Mouse (Mus musculus): ENCODE results near the gene Nin. TPM values are rescaled to one million over a fixed set of nuclear protein-coding genes. Genes with fewer than 3 reads are reported as not detected.

Nin gene
- total RNA-seq, 2 experiments from 2014 or later: 61.9 to 79.5 TPM

- no peak for TF ChIP-seq CTCF (conservative IDR thresholded peaks at IDR 0.05)
- no peak for DNase-seq (ENCODE audit: low spot score in 2 of 2)
- no peak overlapping the region for H3K27ac ChIP-seq
Observed at GRCm38 (mm10) chr12:70097316-70097715, 16.2 kb downstream of the Nin start.

GRCm38 (mm10) chr12:70093266-70093893, 20.1 kb downstream of the Nin start:
- H3K4me3 ChIP-seq: no peak overlapping the region
- H3K27ac ChIP-seq: no peak overlapping the region
- TF ChIP-seq CTCF (conservative IDR thresholded peaks at IDR 0.05): no peak
- DNase-seq (ENCODE audit: low spot score in 2 of 2): no peak

More at GRCm38 (mm10) chr12:70097316-70097715, 16.2 kb downstream of the Nin start:
- H3K4me3 ChIP-seq: no peak overlapping the region

- Histone ChIP-seq H3K4me3 (no peak overlapping the region), H3K27ac (peak overlapping the region; percentile 43; the same call in 1 of the 2 replicates)
- no peak for DNase-seq (ENCODE audit: low spot score in 2 of 2)
- no peak for TF ChIP-seq CTCF (conservative IDR thresholded peaks at IDR 0.05)
Observed at GRCm38 (mm10) chr12:70088297-70088696, 25.2 kb downstream of the Nin start.

- no peak for TF ChIP-seq CTCF (conservative IDR thresholded peaks at IDR 0.05)
- no peak overlapping the region for H3K4me3 ChIP-seq
- no peak overlapping the region for H3K27ac ChIP-seq
- DNase-seq (ENCODE audit: low spot score in 2 of 2): no peak
Observed at GRCm38 (mm10) chr12:70085351-70085750, 28.2 kb downstream of the Nin start.

GRCm38 (mm10) chr12:70084198-70084597, 29.3 kb downstream of the Nin start:
- Histone ChIP-seq H3K4me3 (no peak overlapping the region), H3K27ac (no peak overlapping the region)
- DNase-seq (ENCODE audit: low spot score in 2 of 2): no peak
- TF ChIP-seq CTCF (conservative IDR thresholded peaks at IDR 0.05): no peak

- H3K4me3 ChIP-seq: no peak overlapping the region
- H3K27ac ChIP-seq: no peak overlapping the region
- no peak for DNase-seq (ENCODE audit: low spot score in 2 of 2)
- peak; percentile 53 for TF ChIP-seq CTCF (conservative IDR thresholded peaks at IDR 0.05)
Observed at GRCm38 (mm10) chr12:70083737-70084136, 29.8 kb downstream of the Nin start.

GRCm38 (mm10) chr12:70082935-70083532, 30.5 kb downstream of the Nin start:
- Histone ChIP-seq H3K27ac (no peak overlapping the region), H3K4me3 (no peak overlapping the region)
- DNase-seq (ENCODE audit: low spot score in 2 of 2): no peak
- TF ChIP-seq CTCF (conservative IDR thresholded peaks at IDR 0.05): no peak

- no peak for TF ChIP-seq CTCF (conservative IDR thresholded peaks at IDR 0.05)
Observed at GRCm38 (mm10) chr12:70082485-70082884, 31.0 kb downstream of the Nin start.

GRCm38 (mm10) chr12:70078471-70079025, 35.0 kb downstream of the Nin start:
- DNase-seq (ENCODE audit: low spot score in 2 of 2): no peak
- H3K27ac ChIP-seq: no peak overlapping the region
- no peak overlapping the region for H3K4me3 ChIP-seq
- TF ChIP-seq CTCF (conservative IDR thresholded peaks at IDR 0.05): no peak

More at GRCm38 (mm10) chr12:70082485-70082884, 31.0 kb downstream of the Nin start:
- H3K4me3 ChIP-seq: no peak overlapping the region
- no peak overlapping the region for H3K27ac ChIP-seq
- DNase-seq (ENCODE audit: low spot score in 2 of 2): no peak

- no peak for DNase-seq (ENCODE audit: low spot score in 2 of 2)
- Histone ChIP-seq H3K27ac (peak overlapping the region; percentile 46; the same call in 1 of the 2 replicates), H3K4me3 (no peak overlapping the region)
- TF ChIP-seq CTCF (conservative IDR thresholded peaks at IDR 0.05): no peak
Observed at GRCm38 (mm10) chr12:70076493-70076892, 37.0 kb downstream of the Nin start.

- DNase-seq (ENCODE audit: low spot score in 2 of 2): no peak
- H3K27ac ChIP-seq: no peak overlapping the region
- TF ChIP-seq CTCF (conservative IDR thresholded peaks at IDR 0.05): no peak
- H3K4me3 ChIP-seq: no peak overlapping the region
Observed at GRCm38 (mm10) chr12:70075001-70075400, 38.5 kb downstream of the Nin start.

GRCm38 (mm10) chr12:70070888-70071287, 42.6 kb downstream of the Nin start:
- Histone ChIP-seq H3K27ac (0 out of 2 replicates have a peak overlapping the region, but pooled peaks have one; percentile 28), H3K4me3 (no peak overlapping the region)
- DNase-seq (ENCODE audit: low spot score in 2 of 2): no peak
- TF ChIP-seq CTCF (conservative IDR thresholded peaks at IDR 0.05): no peak

GRCm38 (mm10) chr12:70070306-70070705, 43.2 kb downstream of the Nin start:
- TF ChIP-seq CTCF (conservative IDR thresholded peaks at IDR 0.05): no peak
- H3K4me3 ChIP-seq: no peak overlapping the region
- H3K27ac ChIP-seq: 0 out of 2 replicates have a peak overlapping the region, but pooled peaks have one; percentile 28
- DNase-seq (ENCODE audit: low spot score in 2 of 2): no peak
